Mouse (Mus musculus) heart, embryonic 11.5 days (tissue): ENCODE measurements around the gene Vps52. TPM values are rescaled to one million over a fixed set of nuclear protein-coding genes. Genes with fewer than 3 reads are reported as not detected.
A peak's percentile ranks its signal among the peaks of the same experiment; 100 is the strongest.

Source experiments
- ATAC-seq: fragments of 200-750 bp; cut with Nextera tagmentation; replicated peaks from 2 replicates; pipeline ENCODE4 v1.8.0; 2017; ENCODE audit warnings: moderate library complexity; ENCODE audit not compliant: insufficient number of reproducible peaks, low FRiP score, low TSS enrichment
- H3K27ac ChIP-seq: fragments of 300-500 bp; sonication (generic); 2 replicates; pipeline ENCODE4 v1.5.1; 2014; ENCODE audit warnings: mild to moderate bottlenecking, low read depth, low read length
- H3K27me3 ChIP-seq: fragments of 300-500 bp; sonication (generic); 2 replicates; pipeline ENCODE4 v1.6.1; 2014; ENCODE audit warnings: mild to moderate bottlenecking, low read length, mixed read lengths; ENCODE audit not compliant: control insufficient read depth, insufficient read depth
- H3K36me3 ChIP-seq: fragments of 300-500 bp; sonication (generic); 2 replicates; pipeline ENCODE4 v1.6.1; 2014; ENCODE audit warnings: mild to moderate bottlenecking, low read length, moderate library complexity, mixed read lengths; ENCODE audit not compliant: control insufficient read depth, insufficient read depth
- H3K4me1 ChIP-seq: fragments of 300-500 bp; sonication (generic); 2 replicates; pipeline ENCODE4 v1.6.1; 2014; ENCODE audit warnings: low read length; ENCODE audit not compliant: control insufficient read depth, insufficient read depth
- H3K4me2 ChIP-seq: fragments of 300-500 bp; sonication (generic); 2 replicates; pipeline ENCODE4 v1.6.1; 2014; ENCODE audit warnings: mild to moderate bottlenecking, moderate library complexity
- H3K4me3 ChIP-seq: fragments of 300-500 bp; sonication (generic); 2 replicates; pipeline ENCODE4 v1.5.1; 2014; ENCODE audit warnings: low read depth, low read length
- H3K9ac ChIP-seq: fragments of 300-500 bp; sonication (generic); 2 replicates; pipeline ENCODE4 v1.6.1; 2014; ENCODE audit warnings: mild to moderate bottlenecking, low read depth, low read length, moderate library complexity
- H3K9me3 ChIP-seq: fragments of 300-500 bp; sonication (generic); replicated peaks from 2 replicates; pipeline ENCODE4 v1.6.1; 2016; ENCODE audit warnings: low read length; ENCODE audit not compliant: control insufficient read depth
- WGBS: fragments of 180-500 bp; shearing (Covaris S2); extraction: QIAGEN DNeasy Blood & Tissue Kit; methylation state at CpG from one replicate; pipeline ENCODE4 v1.1.7; 2014; ENCODE audit not compliant: insufficient replicate concordance; 5-methylcytosine and 5-hydroxymethylcytosine counted together
- polyA plus RNA-seq: library from polyadenylated mRNA; unstranded; fragments of >200 nt; fragmentation: Nextera tagmentation; extraction: Ambion mirVana; gene quantifications from 2 replicates; pipeline ENCODE4 v1.2.1, GENCODE M21; 2014

Gene Vps52
- polyA plus RNA-seq, 1 experiment from 2014 or later: 29.5 TPM

DNA sequence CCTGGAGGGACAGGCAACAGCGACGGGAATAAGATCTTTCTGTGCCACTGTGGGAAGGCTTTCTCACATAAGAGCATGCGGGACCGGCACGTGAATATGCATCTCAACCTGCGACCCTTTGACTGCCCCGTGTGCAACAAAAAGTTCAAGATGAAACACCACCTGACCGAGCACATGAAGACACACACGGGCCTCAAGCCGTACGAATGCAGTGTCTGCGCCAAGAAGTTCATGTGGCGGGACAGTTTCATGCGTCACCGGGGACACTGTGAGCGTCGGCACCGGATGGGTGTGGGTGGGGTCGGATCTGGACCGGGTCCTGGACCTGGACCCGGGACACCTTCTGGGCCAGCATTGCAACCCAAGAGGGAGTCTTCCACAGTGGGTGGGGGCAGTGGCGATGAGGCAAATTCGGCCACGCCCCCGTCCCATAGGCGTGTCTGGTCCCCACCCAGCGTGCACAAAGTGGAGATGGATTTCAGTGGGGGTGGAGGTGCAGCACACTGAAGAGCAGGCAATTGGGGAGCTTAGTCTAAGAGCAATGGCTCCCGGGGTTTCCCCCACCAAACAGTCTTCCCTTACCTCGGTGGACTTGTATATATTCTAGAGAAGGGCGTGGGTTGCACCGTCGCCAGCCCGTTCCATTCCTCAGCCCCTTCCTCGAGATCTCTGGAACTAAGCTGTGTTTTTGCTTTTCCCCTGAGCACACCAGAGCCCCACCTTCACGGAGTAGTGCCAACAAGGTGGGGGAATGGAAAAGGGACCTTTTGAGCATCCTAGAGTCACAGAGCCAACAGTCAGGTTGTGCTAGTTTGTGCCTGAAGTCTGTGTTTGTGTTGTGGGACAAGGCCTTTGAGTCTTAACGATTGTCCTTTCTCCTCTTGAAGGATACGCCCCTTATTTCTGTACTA, 37.1 kb upstream of the Vps52 start:
- peak overlapping the region; percentile 71 for H3K27ac ChIP-seq
- peak overlapping the region; percentile 77 for H3K9ac ChIP-seq
- peaks cover 23% of the 10 kb centered on the region for H3K4me1 ChIP-seq
- H3K27me3 ChIP-seq: peaks cover 3% of the 10 kb centered on the region; the same call in 1 of the 2 replicates
- peak overlapping the region; percentile 76 for H3K4me3 ChIP-seq
- peak; percentile 16; the same call in 1 of the 2 replicates for ATAC-seq
- H3K9me3 ChIP-seq: no peaks in the 10 kb centered on the region
- peak overlapping the region; percentile 99 for H3K4me2 ChIP-seq
- WGBS: 56% methylated on average over 37 of the region's 37 CpGs
- peaks cover 10% of the 10 kb centered on the region for H3K36me3 ChIP-seq

DNA sequence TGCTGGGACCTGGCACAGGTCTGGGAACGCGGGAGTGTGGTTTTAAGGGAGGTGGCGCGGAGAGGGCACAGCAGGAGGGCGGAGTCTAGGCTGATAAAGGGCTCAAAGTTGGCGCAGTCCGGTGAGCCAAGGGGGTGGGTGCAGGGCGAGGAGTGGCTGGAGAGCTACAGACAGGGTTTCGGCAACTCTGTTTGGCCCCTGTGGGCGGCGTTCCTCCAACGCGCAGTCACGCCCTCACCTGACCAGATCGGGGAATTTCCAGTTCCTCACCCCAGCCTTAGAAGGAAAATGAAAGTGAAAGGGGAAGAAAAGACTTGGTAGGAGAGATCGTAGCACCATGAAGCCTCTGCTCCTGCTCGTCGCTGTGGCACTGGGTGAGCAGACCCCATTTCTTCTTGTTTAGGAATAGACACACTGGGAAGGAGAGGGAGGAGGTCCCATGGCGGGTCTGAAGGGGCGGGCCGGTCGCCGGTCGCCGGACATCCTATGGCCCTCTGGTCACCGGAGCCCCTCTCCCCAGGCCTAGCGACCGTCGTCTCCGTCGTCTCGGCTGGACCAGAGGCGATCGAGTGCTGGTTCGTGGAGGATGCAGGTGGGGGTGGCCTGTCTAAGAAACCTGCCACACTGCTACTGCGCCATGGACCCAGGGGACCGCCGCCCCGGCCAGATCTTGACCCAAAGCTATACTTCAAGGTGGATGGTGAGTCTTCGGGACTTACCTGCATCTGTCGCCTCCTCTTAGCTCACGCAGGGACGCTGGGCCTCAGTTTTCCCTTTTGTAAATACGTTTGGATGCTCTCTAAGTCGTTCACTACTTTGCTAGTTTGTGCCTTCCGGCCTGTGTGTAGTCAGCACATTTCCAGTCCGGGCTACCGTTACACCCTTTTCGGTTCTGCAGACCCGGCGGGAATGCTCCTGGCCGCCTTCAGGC, 36.0 kb upstream of the Vps52 start:
- no peaks in the 10 kb centered on the region for H3K36me3 ChIP-seq
- WGBS: under 1% methylated on average over 52 of the region's 52 CpGs
- peak overlapping the region; percentile 76 for H3K4me3 ChIP-seq
- peak overlapping the region; percentile 71 for H3K27ac ChIP-seq
- ATAC-seq: peak; percentile 58; the same call in 1 of the 2 replicates
- peak overlapping the region; percentile 99 for H3K4me2 ChIP-seq
- peaks cover 3% of the 10 kb centered on the region; the same call in 1 of the 2 replicates for H3K27me3 ChIP-seq
- H3K9ac ChIP-seq: peak overlapping the region; percentile 77
- peaks cover 23% of the 10 kb centered on the region for H3K4me1 ChIP-seq
- no peaks in the 10 kb centered on the region for H3K9me3 ChIP-seq

DNA sequence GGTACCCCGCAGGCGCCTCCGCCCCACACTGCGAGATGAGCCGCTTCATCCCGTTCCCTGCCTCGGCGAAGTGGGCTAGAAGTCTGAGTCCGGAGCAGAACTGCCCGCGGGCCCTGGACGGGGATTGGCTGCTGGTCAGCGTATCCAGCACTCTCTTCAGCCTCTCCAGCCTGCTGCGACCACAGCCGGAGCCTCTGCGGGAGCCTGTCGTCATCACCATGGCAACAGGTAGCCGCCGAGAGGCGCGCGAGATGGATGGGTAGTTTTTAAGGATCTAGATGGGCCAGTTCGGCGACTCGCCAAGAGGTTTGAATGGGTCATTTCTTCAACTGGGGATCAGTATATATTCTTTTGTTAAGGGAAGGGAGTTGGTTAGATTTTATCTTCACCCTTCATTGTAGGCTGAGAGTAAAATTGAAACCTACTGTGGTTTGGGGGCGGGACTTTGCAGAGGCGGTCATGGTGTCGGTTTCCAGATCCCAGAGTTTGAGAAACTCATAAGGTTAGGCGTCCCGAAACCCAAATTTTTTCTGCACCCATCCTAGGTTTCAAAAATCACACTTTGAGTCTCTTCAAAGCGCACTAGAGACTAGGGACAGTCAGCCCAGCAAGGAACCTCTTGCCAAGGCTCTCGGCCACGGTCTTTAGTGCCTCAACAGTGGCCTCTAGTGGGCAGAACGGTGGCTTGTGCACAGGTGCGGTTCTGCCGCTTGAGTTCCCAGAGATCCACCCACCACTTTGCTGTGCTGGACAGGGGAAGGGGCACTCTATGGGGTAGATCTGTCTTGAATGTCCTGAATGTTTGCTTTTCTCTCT, 35.1 kb upstream of the Vps52 start:
- Histone ChIP-seq H3K27ac (peak overlapping the region; percentile 60), H3K4me3 (peak overlapping the region; percentile 76), H3K9me3 (no peaks in the 10 kb centered on the region), H3K36me3 (no peaks in the 10 kb centered on the region), H3K9ac (peak overlapping the region; percentile 77), H3K27me3 (peaks cover 3% of the 10 kb centered on the region; the same call in 1 of the 2 replicates), H3K4me2 (peak overlapping the region; percentile 99), H3K4me1 (peaks cover 18% of the 10 kb centered on the region)
- no peak for ATAC-seq
- WGBS: under 1% methylated on average over 36 of the region's 36 CpGs

DNA sequence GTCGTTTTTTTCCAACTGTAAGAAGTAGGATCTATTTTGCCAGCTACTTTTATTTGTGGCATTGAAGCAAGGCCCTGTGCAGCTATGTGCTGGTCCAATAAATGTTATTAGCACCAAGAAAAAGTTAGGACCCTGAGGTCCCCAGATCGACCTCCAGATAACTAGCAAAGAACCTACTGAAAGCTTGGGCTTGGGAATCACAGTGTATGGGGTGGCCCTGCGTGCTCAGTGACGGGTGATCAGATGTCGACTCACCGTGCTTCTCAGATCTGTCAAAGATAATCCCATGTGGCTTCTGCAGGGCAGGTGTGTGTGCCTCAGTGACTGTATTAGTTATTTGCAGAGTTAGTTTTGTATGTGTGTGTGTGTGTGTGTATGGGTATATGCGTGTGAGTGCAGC, 34.3 kb upstream of the Vps52 start:
- H3K4me1 ChIP-seq: peaks cover 18% of the 10 kb centered on the region
- 79% methylated on average over 7 of the region's 7 CpGs for WGBS
- H3K36me3 ChIP-seq: no peaks in the 10 kb centered on the region; the same call in 1 of the 2 replicates
- no peak overlapping the region for H3K9ac ChIP-seq
- no peak overlapping the region for H3K4me2 ChIP-seq
- H3K27me3 ChIP-seq: peaks cover 3% of the 10 kb centered on the region; the same call in 1 of the 2 replicates
- H3K4me3 ChIP-seq: no peak overlapping the region
- H3K27ac ChIP-seq: no peak overlapping the region
- H3K9me3 ChIP-seq: no peaks in the 10 kb centered on the region
- no peak for ATAC-seq

DNA sequence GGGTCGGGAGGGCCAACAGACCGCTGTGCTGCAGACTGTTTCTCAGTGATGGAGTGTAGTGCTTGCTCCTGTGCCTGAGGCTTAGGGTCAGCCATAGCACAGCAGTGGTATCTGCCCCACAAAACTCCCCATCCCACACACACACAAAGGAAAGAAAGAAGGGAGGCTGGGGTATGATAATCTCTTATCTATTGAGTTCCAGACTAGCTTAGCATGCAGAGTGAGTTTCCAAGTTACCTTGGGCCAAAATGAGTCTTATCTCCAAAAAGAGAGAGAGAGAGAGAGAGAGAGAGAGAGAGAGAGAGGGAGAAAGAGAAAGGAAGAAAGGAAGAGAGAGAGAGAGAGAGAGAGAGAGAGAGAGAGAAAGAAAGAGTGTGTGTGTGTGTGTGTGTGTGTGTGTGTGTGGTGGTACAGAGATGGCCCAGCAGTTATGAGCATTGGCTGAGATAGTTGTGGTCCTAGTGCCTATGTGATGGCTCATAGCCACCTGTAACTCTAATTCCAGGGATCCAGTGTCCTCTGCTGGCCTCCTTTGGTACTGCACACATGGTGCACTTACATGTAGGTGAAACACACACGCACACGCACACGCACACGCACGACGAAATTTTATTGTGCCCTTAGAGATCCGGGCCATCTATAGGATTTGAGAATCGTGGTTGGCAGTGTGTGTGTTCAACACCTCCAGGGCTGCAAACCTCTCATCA, 30.9 kb upstream of the Vps52 start:
- H3K27me3 ChIP-seq: no peaks in the 10 kb centered on the region
- no peaks in the 10 kb centered on the region for H3K9me3 ChIP-seq
- peaks cover 9% of the 10 kb centered on the region for H3K4me1 ChIP-seq
- H3K9ac ChIP-seq: no peak overlapping the region
- no peak for ATAC-seq
- 78% methylated on average over 10 of the region's 10 CpGs for WGBS
- no peaks in the 10 kb centered on the region; the same call in 1 of the 2 replicates for H3K36me3 ChIP-seq
- no peak overlapping the region for H3K4me3 ChIP-seq
- H3K4me2 ChIP-seq: no peak overlapping the region
- H3K27ac ChIP-seq: no peak overlapping the region

DNA sequence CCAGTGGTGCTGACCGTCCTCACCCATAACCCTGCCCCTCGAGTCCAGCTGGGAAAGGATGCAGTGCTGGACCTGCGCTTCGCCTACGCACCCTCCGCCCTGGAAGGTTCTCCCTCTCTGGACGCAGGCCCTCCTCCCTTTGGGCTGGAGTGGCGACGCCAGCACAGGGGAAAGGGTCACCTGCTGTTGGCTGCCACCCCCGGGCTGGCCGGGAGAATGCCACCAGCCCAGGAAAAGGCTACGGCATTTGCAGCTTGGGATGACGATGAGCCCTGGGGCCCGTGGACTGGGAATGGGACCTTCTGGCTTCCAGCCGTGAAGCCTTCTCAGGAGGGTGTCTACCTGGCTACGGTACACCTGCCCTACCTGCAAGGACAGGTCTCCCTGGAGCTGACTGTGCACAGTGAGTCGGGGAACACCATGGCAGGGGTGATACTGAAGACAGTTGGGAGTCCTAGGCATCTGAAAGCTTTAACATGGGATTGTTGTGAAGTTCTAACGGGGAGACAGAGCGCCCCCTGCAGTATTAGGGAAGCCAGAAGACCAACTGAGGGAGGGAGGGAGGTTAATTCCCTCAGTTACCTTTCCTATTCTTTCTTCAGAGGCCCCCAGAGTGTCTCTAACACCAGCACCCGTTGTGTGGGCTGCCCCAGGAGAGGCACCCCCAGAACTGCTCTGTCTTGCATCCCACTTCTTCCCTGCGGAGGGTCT, 30.1 kb upstream of the Vps52 start:
- H3K9ac ChIP-seq: no peak overlapping the region
- no peaks in the 10 kb centered on the region for H3K9me3 ChIP-seq
- WGBS: 80% methylated on average over 21 of the region's 21 CpGs
- H3K27me3 ChIP-seq: no peaks in the 10 kb centered on the region
- H3K27ac ChIP-seq: no peak overlapping the region
- no peak for ATAC-seq
- no peak overlapping the region for H3K4me3 ChIP-seq
- no peak overlapping the region for H3K4me2 ChIP-seq
- peaks cover 9% of the 10 kb centered on the region for H3K4me1 ChIP-seq
- no peaks in the 10 kb centered on the region; the same call in 1 of the 2 replicates for H3K36me3 ChIP-seq

DNA sequence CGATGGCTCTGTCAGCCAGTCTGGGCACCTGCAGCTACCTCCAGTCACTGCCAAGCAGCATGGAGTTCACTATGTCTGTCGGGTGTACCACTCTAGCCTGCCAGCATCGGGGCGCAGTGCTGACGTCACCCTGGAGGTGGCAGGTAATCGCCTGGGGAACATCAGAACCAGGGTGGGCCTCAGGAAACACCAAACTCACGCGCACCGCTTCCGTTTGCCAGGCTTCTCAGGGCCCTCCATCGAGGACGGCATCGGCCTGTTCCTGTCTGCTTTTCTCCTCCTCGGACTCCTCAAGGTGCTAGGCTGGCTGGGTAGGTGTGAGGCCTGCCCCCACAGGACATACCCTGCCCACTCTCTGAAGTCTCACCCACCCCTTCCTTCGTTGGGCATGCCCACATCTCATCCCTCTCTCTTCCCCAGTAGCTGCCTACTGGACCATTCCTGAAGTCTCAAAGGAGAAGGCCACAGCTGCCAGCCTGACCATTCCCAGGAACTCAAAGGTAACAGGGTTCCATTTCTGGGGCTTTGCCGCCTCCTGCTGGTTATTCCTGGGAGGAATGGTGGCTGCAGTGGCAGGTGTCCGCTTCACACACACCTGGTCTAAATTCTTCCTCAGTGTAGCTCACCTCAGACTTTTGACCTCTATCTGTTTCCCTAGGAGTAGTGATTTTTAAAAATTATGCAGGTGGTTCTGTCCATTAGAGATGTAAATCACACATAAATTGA, 29.2 kb upstream of the Vps52 start:
- no peaks in the 10 kb centered on the region for H3K27me3 ChIP-seq
- no peak overlapping the region for H3K4me3 ChIP-seq
- no peak for ATAC-seq
- no peak overlapping the region for H3K4me2 ChIP-seq
- peaks cover 13% of the 10 kb centered on the region for H3K4me1 ChIP-seq
- no peak overlapping the region for H3K27ac ChIP-seq
- no peaks in the 10 kb centered on the region for H3K9me3 ChIP-seq
- H3K36me3 ChIP-seq: no peaks in the 10 kb centered on the region; the same call in 1 of the 2 replicates
- H3K9ac ChIP-seq: no peak overlapping the region
- 78% methylated on average over 17 of the region's 17 CpGs for WGBS
